Mouse (Mus musculus) stomach, postnatal 0 days (tissue): ENCODE measurements around the gene St13.

ENCODE experiments used
- CTCF ChIP-seq: IDR thresholded peaks from 2 replicates; pipeline ENCODE4 v1.5.1; 2016; ENCODE audit warnings: antibody characterized with exemption, low read depth, mild to moderate bottlenecking, moderate library complexity
- EP300 ChIP-seq: optimal IDR thresholded peaks from 2 replicates; pipeline ENCODE3; 2016; ENCODE audit warnings: antibody characterized with exemption

- peak; percentile 62 for TF ChIP-seq CTCF
- TF ChIP-seq EP300: no peak
Observed at GRCm38 (mm10) chr15:81352638-81353037, 47.2 kb downstream of the St13 start.
